Mouse (Mus musculus) heart, embryonic 13.5 days (tissue): ENCODE results near the gene S100a1. TPM values are rescaled to one million over a fixed set of nuclear protein-coding genes. Genes with fewer than 3 reads are reported as not detected.
A peak's percentile ranks its signal among the peaks of the same experiment; 100 is the strongest.

Experiments
- ATAC-seq: fragments of 200-750 bp; cut with Nextera tagmentation; 2 replicates; pipeline ENCODE4 v1.8.0; 2017; ENCODE audit warnings: moderate TSS enrichment; ENCODE audit not compliant: insufficient number of reproducible peaks, low FRiP score, low TSS enrichment; ENCODE audit errors: extremely low read depth
- H3K27ac ChIP-seq: fragments of 300-500 bp; sonication (generic); replicated peaks from 2 replicates; pipeline ENCODE4 v1.5.1; 2015; ENCODE audit warnings: moderate library complexity, mild to moderate bottlenecking, inconsistent platforms
- H3K27me3 ChIP-seq: fragments of 300-500 bp; sonication (generic); replicated peaks from 2 replicates; pipeline ENCODE4 v1.6.1; 2015; ENCODE audit warnings: mild to moderate bottlenecking, inconsistent platforms
- H3K36me3 ChIP-seq: fragments of 300-500 bp; sonication (generic); 2 replicates; pipeline ENCODE4 v1.6.1; 2015; ENCODE audit warnings: mild to moderate bottlenecking, inconsistent platforms
- H3K4me1 ChIP-seq: fragments of 300-500 bp; sonication (generic); 2 replicates; pipeline ENCODE4 v1.6.1; 2015; ENCODE audit warnings: inconsistent platforms
- H3K4me2 ChIP-seq: fragments of 300-500 bp; sonication (generic); 2 replicates; pipeline ENCODE4 v1.6.1; 2015; ENCODE audit warnings: inconsistent platforms, mild to moderate bottlenecking, moderate library complexity
- H3K4me3 ChIP-seq: fragments of 300-500 bp; sonication (generic); 2 replicates; pipeline ENCODE4 v1.5.1; 2015; ENCODE audit warnings: moderate library complexity, mild to moderate bottlenecking, inconsistent platforms
- H3K9ac ChIP-seq: fragments of 300-500 bp; sonication (generic); 2 replicates; pipeline ENCODE4 v1.6.1; 2015; ENCODE audit warnings: inconsistent platforms, mild to moderate bottlenecking, moderate library complexity
- H3K9me3 ChIP-seq: fragments of 300-500 bp; sonication (generic); 2 replicates; pipeline ENCODE4 v1.6.1; 2016; ENCODE audit warnings: inconsistent platforms
- WGBS: fragments of 180-500 bp; shearing (Covaris S2); methylation state at CpG from one replicate; pipeline ENCODE4 v1.1.7; 2015; ENCODE audit warnings: mixed read lengths; 5-methylcytosine and 5-hydroxymethylcytosine counted together
- polyA plus RNA-seq: library from polyadenylated mRNA; unstranded; fragments of >200 nt; fragmentation: Nextera tagmentation; extraction: Ambion mirVana; gene quantifications from 2 replicates; pipeline ENCODE4 v1.2.1, GENCODE M21; 2015

The S100a1 gene
- polyA plus RNA-seq, 1 experiment from 2014 or later = 203 TPM

DNA sequence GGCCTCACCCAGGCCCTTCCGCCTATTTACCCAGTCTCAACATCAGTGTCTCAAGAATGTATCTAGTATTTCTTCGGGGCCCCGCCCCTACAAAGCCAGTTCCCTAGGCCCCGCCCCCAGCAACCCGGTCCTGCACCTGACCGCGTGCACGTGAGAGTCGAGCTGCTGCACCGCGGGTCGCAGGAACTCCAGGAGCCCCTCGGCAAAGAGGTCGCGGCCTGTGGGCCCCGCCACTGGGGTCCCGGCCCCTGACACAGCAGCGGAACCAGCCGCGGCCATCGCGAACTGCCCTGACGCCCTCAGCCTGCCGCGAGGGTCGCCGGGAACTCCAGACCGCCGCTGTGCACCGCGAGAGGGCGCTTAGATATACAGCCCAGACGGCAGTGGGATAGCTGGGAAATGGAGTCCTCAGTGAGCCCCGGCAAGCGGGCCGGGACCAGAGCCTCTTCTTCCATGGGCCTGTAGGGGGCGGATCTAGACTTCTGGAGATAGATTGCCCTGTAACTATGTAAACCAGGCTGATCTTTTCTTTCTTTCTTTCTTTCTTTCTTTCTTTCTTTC is 23.4 kb downstream of the S100a1 start, which contains the start of gene Snapin:
Gene Snapin, minus strand, starts transcription at position 338 of the 561 bp plus-strand sequence.
- Histone ChIP-seq H3K9ac (peak within 1 kb of the TSS; percentile 89), H3K4me1 (peaks cover 16% of the 10 kb centered on the region), H3K27me3 (no peaks in the 10 kb centered on the region), H3K27ac (peak within 1 kb of the TSS; percentile 77), H3K9me3 (no peaks in the 10 kb centered on the region), H3K36me3 (peaks cover 57% of the 10 kb centered on the region), H3K4me3 (peak within 1 kb of the TSS; percentile 83), H3K4me2 (peak within 1 kb of the TSS; percentile 73)
- peak; percentile 96 for ATAC-seq
- under 1% methylated on average over 37 of the region's 37 CpGs for WGBS

DNA sequence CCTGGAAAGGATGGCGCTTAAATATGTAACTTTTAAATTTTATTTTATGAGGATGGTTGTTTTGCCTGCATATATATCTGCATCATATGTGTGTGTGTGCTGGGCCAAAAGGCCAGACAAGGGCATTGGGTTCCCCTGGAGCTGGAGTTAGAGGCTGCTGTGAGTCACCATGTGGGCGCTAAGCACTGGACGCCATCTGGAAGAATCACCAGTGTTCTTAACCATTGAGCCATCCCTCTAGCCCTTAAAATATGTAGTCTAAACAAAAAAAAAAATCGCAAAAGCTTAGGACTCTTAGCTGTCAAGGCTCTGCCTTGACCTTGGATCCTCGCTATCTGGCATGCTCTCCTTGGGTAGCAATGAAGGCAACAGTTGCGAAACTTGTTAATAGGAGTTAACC is 25.6 kb downstream of the S100a1 start:
- Histone ChIP-seq H3K4me1 (peaks cover 16% of the 10 kb centered on the region), H3K4me2 (no peak overlapping the region), H3K9me3 (no peaks in the 10 kb centered on the region), H3K4me3 (no peak overlapping the region), H3K27me3 (no peaks in the 10 kb centered on the region), H3K27ac (no peak overlapping the region), H3K9ac (no peak overlapping the region), H3K36me3 (peaks cover 60% of the 10 kb centered on the region)
- ATAC-seq = no peak
- 88% methylated on average over 6 of the region's 6 CpGs for WGBS

DNA sequence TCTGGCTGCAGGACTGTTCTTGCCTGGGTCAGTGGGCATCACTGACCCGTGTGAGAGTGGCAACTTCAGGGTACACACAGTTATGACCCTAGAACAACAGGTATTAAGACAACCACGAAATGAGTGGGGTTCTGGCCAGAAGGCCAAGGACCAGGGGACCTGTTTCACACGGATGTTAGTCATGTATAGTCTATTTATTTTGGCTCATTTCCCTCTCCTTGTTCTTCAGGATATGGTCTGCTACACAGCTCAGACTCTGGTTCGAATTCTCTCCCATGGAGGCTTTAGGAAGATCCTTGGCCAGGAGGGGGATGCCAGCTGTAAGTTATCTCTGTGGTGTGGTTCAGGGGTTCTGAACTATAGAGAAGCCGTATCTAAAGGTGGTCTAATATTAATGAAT is 27.2 kb downstream of the S100a1 start:
- ATAC-seq = no peak
- Histone ChIP-seq H3K4me1 (peaks cover 16% of the 10 kb centered on the region), H3K4me3 (no peak overlapping the region), H3K27ac (no peak overlapping the region), H3K9me3 (no peaks in the 10 kb centered on the region), H3K27me3 (no peaks in the 10 kb centered on the region), H3K4me2 (no peak overlapping the region), H3K9ac (no peak overlapping the region), H3K36me3 (peaks cover 76% of the 10 kb centered on the region)
- WGBS = 77% methylated on average over 5 of the region's 5 CpGs

DNA sequence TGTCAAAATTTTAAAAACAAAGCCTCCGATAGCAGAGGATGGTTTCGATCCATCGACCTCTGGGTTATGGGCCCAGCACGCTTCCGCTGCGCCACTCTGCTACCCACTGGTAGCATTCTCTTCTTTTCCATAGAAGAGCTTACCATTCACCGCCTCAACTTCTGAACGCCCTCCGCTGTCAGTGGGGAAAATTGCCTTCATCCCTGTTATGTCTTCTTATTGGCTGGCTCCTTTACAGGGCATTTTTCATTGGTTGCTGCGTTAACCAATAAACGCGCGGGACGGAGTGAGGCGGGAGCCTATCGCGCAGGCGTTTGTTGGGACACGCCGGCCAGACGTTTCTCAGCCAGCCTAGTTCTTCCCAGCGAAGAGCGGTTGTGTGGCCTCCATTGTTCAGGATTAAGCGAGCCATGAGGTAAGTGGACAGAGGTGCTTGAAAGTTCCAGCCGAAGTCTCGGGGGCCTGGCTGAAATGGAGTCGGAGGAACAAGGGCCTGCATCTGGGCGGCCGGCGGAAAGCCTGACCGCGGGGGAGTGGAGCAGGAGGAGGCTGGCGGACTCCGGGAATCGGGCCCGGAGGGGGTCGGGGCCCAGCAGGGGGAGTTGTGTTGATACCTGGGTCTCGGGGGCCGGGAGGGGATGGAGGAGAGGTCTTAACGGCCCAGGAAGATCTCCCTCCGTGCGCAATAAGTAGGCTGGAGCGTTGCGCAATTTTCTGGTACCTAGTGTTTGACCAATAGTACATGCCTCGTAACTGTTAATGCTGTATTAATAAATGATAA is 38.2 kb downstream of the S100a1 start, which contains the start of gene Ilf2:
Gene Ilf2, plus strand, starts transcription at position 296 of the 781 bp plus-strand sequence.
- H3K36me3 ChIP-seq = peaks cover 38% of the 10 kb centered on the region
- H3K27ac ChIP-seq = peak within 1 kb of the TSS; percentile 88
- no peaks in the 10 kb centered on the region for H3K27me3 ChIP-seq
- H3K4me3 ChIP-seq = peak within 1 kb of the TSS; percentile 82
- peaks cover 12% of the 10 kb centered on the region for H3K4me1 ChIP-seq
- H3K9me3 ChIP-seq = no peaks in the 10 kb centered on the region
- under 1% methylated on average over 45 of the region's 45 CpGs for WGBS
- peak within 1 kb of the TSS; percentile 90 for H3K9ac ChIP-seq
- H3K4me2 ChIP-seq = peak within 1 kb of the TSS; percentile 84
- peak; percentile 99 for ATAC-seq

DNA sequence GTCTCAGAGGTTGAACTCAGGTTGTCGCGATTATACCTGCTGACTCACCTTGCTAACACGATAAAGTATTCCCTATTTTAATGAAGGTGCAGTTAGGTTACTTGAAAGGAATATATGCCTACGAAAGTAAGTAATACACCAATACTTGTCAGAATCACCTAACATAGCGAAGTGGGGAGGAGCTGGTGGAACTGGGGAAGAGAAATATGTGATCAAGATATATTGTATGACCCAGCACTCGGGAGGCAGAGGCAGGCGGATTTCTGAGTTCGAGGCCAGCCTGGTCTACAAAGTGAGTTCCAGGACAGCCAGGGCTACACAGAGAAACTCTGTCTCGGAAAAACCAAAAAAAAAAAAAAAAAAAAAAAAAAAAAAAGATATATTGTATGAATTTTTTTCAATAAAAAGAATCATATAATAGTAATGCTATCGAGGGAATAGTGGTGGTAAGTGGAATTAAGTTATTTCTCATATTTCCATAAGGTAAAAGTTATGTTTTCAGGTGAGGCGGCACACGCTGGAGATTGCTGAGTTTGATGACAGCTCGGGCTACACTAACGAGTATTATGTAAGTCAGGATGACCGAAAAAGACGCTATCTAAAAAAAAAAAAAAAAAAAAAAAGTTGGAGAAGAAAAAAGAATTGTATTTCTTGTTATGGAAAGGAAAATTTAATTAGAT is 38.9 kb downstream of the S100a1 start:
- H3K4me3 ChIP-seq = peak overlapping the region; percentile 48
- H3K9ac ChIP-seq = no peak overlapping the region
- H3K9me3 ChIP-seq = no peaks in the 10 kb centered on the region
- peak overlapping the region; percentile 63 for H3K4me2 ChIP-seq
- H3K4me1 ChIP-seq = peaks cover 12% of the 10 kb centered on the region
- WGBS = 39% methylated on average over 16 of the region's 16 CpGs
- no peaks in the 10 kb centered on the region for H3K27me3 ChIP-seq
- peaks cover 31% of the 10 kb centered on the region for H3K36me3 ChIP-seq
- no peak for ATAC-seq
- no peak overlapping the region for H3K27ac ChIP-seq

DNA sequence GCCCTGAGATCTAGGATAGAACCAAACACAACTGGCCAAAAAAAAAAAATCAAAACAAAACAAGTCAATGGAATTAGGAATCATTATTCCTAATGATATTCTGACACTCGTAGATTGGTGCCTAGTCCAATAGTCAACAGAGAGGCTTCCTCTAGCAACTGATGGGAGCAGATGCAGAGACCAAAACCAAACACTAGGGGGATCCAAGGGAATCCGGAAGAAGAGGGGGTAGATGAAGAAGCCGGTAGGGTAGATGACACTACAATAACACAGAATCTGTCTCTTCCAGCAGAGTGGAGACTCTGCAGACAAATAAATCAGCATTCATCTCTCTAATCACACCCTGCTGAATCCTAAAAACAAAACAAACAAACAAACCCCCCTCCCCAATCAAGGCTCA is 42.0 kb downstream of the S100a1 start:
- 22% methylated on average over 3 of the region's 3 CpGs for WGBS
- Histone ChIP-seq H3K9me3 (no peaks in the 10 kb centered on the region), H3K9ac (no peak overlapping the region), H3K4me2 (no peak overlapping the region), H3K27me3 (no peaks in the 10 kb centered on the region), H3K36me3 (no peaks in the 10 kb centered on the region), H3K4me1 (peaks cover 6% of the 10 kb centered on the region), H3K27ac (no peak overlapping the region), H3K4me3 (no peak overlapping the region)
- no peak for ATAC-seq

DNA sequence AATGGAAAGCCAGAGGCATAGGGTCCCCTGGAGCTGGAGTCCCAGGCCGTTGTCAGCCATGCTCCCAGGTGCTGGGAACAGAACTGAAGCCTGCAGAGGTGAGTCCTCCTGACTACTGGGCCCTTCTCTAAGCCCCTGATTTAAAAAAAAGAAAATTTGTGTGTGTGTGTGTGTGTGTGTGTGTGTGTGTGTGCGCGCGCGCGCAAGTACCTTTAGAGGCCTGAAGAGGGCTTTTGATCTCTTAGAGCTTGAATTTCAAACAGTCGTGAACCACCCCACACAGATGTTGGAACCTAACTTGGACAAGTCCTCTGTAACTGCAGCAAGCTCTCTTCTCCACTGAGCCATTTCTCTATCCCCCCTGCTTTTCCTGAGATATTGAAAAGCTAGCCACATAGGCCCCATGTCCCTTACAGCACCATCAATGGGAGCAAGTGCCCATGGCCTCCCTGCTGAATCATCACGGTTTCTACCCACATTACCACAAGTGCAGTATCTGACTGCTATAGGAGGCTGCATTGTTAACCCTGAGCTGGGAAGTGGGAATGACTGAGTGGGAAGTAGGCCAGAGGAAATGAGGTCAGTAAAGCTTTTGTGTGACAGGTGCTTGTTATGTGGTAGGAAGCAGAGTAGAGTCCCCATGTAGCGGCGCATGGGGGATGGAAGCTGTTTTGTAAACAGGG is 46.4 kb downstream of the S100a1 start:
- H3K9me3 ChIP-seq = no peaks in the 10 kb centered on the region
- 90% methylated on average over 10 of the region's 10 CpGs for WGBS
- no peaks in the 10 kb centered on the region for H3K36me3 ChIP-seq
- no peak overlapping the region for H3K4me2 ChIP-seq
- H3K27me3 ChIP-seq = peaks cover 36% of the 10 kb centered on the region
- H3K9ac ChIP-seq = no peak overlapping the region
- H3K4me3 ChIP-seq = no peak overlapping the region
- no peak for ATAC-seq
- H3K4me1 ChIP-seq = peaks cover 21% of the 10 kb centered on the region
- H3K27ac ChIP-seq = no peak overlapping the region

DNA sequence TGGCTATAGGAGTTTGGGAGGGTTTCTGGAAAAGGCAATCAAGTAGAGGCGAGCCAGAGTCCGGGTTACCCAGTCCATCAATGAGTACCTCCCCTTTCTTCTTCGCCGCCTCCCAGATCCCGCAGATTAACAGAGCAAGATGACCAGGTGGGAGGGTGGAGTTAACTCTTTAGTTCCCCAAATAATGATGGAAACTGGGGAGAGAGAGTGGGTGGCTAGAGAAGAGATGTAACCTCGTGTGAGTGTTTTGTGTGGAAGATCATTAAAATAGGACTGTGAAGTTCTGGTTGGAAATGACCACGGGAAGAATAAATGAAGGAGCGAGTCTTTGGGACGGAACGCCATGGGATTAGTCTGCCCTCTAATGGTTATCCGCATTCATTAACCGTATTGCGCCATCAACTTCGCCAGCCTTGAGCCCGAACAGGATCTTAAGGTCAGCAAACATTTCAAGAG is 47.9 kb downstream of the S100a1 start:
- WGBS = under 1% methylated on average over 15 of the region's 15 CpGs

DNA sequence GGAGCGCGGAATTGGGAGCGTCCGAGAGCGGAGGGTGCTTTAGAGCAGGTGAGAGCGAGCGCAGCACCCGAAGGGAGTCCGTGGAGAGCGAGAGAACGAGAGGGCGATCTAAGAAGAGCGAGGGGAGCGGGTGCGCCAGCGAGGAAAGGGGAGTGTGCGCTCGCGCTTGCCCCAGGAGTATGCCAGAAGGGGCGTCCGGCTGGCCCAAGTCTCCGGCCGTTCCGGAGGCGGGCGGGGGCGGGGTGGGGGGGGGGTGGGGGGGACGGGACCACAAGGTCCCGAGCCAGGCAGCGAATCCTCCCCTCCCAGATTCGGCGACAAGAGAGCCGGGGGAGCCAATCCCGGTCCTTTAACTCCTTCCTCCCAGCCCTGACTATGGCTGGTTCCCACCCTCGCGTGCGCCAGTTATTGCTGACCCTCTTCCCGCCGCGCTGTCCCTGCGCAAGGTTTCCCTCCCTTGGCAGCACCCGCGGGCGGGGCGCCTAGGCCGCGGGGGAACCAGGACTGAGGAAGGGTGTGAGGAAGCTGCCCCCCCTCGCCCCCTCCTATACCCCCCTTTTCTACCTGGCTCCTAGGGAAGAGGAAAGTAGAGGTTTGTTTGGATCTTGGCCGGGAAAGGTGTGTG is 48.4 kb downstream of the S100a1 start, which contains the start of gene Npr1:
Gene Npr1, minus strand, starts transcription at position 181 of the 625 bp plus-strand sequence.
- no peaks in the 10 kb centered on the region for H3K9me3 ChIP-seq
- peaks cover 26% of the 10 kb centered on the region for H3K4me1 ChIP-seq
- H3K4me3 ChIP-seq = peak within 1 kb of the TSS; percentile 66
- peaks cover 41% of the 10 kb centered on the region for H3K27me3 ChIP-seq
- no peaks in the 10 kb centered on the region for H3K36me3 ChIP-seq
- 0 out of 2 replicates have a peak within 1 kb of the TSS, but pooled peaks have one; percentile 20 for H3K27ac ChIP-seq
- H3K9ac ChIP-seq = peak within 1 kb of the TSS; percentile 82
- no peak; the same call in 1 of the 2 replicates for ATAC-seq
- WGBS = 0% methylated on average over 28 of the region's 49 CpGs
- peak within 1 kb of the TSS; percentile 97 for H3K4me2 ChIP-seq

More for the DNA sequence above, 47.9 kb downstream of the S100a1 start:
- no peaks in the 10 kb centered on the region for H3K36me3 ChIP-seq
- H3K27ac ChIP-seq = no peak overlapping the region
- peaks cover 41% of the 10 kb centered on the region for H3K27me3 ChIP-seq
- ATAC-seq = no peak
- peak overlapping the region; percentile 82 for H3K9ac ChIP-seq
- peak overlapping the region; percentile 66 for H3K4me3 ChIP-seq
- H3K4me2 ChIP-seq = peak overlapping the region; percentile 97
- no peaks in the 10 kb centered on the region for H3K9me3 ChIP-seq
- H3K4me1 ChIP-seq = peaks cover 26% of the 10 kb centered on the region

DNA sequence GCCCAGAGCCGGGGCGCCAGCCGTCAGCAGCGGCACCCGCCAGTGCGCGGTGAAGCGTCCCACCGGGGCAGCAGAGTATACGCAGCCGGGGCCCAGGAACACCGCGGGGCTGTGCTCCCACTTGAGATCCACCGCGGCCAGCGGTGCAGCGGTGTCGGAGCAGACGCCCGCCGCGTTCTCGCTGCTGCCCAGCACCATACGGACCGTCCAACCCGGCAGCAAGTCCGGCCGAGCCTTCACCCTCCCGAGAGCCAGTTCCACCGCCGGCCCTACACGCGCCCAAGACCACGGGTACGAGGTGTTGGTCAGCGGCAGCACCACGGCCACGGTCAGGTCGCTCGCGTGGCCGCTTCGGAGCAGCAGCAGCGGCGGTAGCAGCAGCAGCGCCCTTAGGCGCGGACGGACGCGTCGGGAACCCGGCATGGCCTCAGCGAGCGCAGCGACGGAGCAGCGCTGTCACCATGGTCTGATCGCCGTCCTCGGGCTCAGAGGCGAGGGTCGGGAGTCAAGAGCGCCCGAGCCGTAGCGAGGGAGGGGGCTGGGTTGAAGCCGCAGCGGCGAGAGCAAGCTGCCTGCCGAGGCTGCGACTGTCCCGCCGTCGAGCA is 49.0 kb downstream of the S100a1 start:
- H3K4me3 ChIP-seq = peak overlapping the region; percentile 66
- no peaks in the 10 kb centered on the region for H3K9me3 ChIP-seq
- H3K27ac ChIP-seq = 0 out of 2 replicates have a peak overlapping the region, but pooled peaks have one; percentile 20
- H3K36me3 ChIP-seq = no peaks in the 10 kb centered on the region
- no peak for ATAC-seq
- peaks cover 41% of the 10 kb centered on the region for H3K27me3 ChIP-seq
- H3K4me1 ChIP-seq = peaks cover 26% of the 10 kb centered on the region
- WGBS = 1% methylated on average over 75 of the region's 75 CpGs
- H3K4me2 ChIP-seq = peak overlapping the region; percentile 97
- peak overlapping the region; percentile 82 for H3K9ac ChIP-seq
